Mouse (Mus musculus): ENCODE data around the gene Tmem120a.

The Tmem120a gene

DNA sequence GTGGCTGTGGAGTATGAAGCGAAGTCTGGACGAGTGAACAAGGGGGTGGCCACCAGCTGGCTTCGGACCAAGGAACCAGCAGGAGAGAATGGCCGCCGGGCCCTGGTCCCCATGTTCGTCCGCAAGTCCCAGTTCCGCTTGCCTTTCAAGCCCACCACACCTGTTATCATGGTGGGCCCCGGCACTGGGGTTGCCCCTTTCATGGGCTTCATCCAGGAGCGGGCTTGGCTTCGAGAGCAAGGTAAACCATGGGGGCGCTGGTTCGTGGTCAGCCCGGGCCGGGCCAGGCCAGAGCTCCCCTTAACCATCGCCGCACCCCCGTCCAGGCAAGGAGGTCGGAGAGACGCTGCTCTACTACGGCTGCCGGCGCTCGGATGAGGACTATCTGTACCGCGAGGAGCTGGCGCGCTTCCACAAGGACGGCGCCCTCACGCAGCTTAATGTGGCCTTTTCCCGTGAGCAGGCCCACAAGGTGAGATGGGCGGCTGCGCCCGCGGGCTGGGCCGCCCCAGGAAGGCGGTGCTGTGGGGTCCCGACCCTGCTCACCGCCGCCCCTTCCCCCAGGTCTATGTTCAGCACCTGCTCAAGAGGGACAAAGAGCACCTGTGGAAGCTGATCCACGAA lies 10.1 kb downstream of the Tmem120a start:
- intact Hi-C loops (cut with DNase I) = no loop called here

DNA sequence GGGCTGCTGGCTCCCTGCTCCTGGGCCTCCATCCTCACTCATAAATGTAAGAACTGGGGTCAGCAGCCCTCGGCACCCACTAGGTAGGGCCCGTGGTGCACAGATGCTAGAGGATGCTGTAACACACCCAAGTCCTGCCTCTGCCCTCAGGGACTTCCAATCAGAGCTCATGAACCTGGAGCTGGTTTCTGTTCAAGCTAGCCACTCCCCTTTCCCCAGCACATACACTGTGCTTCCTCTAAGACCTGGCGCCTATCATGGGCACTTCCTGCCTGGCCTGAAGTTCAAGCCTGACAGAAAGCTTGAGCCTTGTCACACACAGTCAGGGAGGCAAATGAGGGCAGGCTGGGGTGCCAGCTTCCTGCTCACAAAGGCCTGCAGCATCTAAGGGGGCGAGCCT lies 11.2 kb downstream of the Tmem120a start:
- intact Hi-C loops (cut with DNase I) = no loop called here

DNA sequence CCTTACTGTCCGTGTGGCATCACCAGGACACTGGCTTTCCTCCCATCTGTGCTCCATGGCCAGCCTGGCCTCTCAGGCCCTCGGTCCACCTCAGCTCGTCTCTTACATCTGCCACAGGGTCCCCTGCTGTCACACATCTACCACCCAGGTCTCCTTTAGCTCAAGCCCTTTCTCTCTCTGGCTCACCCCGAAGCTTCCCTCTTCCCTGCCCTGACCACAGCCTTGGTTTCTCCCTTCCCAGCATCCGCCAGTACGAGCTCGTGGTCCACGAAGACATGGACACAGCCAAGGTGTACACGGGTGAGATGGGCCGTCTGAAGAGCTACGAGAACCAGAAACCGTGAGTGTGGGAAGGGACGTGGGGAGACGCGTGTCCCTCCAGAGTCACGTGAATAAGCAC lies 12.9 kb downstream of the Tmem120a start:
- intact Hi-C loops (cut with DNase I) = no loop called here

- intact Hi-C loops (cut with DNase I) = no loop called here
These were observed 13.3 kb downstream of the Tmem120a start for GRCm38 (mm10) chr5:135730916-135731315.

GRCm38 (mm10) chr5:135730278-135730677 lies 14.0 kb downstream of the Tmem120a start:
- intact Hi-C loops (cut with DNase I) = no loop called here

GRCm38 (mm10) chr5:135729351-135729750 lies 14.9 kb downstream of the Tmem120a start:
- intact Hi-C loops (cut with DNase I) = no loop called here

DNA sequence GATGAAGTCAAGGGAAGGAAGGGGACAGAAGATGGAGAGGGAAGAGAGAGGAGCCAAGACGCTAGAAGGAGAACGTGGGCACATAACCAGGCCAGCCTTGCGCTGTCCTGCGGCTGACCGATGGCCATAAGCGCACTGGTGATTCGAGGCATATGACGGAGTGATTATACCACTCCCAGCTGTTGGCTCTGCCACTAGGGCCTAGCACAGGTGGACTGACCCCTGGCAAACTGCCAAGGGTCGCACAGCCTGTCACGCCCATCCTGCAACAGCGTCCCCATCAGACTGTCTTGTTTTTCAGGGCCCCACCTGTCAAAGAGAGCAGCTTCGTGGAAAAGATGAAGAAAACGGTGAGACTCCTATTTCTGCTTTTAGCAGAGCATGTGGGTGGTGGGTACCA lies 15.9 kb downstream of the Tmem120a start:
- intact Hi-C loops (cut with DNase I) = no loop called here

GRCm38 (mm10) chr5:135727871-135728270 lies 16.4 kb downstream of the Tmem120a start:
- intact Hi-C loops (cut with DNase I) = no loop called here

GRCm38 (mm10) chr5:135726641-135727346 lies 17.5 kb downstream of the Tmem120a start:
- intact Hi-C loops (cut with DNase I) = no loop called here

DNA sequence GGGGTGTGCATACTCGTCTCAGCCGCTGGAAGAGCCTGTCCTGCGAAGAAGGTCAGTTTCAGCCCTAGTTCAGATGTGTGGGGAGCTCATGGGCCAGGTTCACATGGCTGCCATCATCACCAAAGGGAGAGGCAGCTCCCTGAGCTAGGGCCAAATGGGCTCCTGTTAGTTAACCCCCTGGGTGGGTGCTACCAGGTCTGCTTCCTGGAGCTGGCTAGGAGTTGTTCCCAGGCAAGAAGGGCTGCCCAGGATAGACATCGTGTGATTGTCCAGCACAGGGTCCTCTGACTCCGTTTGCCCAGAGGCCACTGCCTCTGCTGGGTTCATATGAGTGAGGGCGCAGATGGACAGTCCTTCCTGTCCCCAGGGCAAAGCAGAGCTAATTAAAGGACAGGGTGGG lies 18.3 kb downstream of the Tmem120a start:
- intact Hi-C loops (cut with DNase I) = no loop called here

- intact Hi-C loops (cut with DNase I) = no loop called here
These were observed 18.8 kb downstream of the Tmem120a start for GRCm38 (mm10) chr5:135725391-135725841.

DNA sequence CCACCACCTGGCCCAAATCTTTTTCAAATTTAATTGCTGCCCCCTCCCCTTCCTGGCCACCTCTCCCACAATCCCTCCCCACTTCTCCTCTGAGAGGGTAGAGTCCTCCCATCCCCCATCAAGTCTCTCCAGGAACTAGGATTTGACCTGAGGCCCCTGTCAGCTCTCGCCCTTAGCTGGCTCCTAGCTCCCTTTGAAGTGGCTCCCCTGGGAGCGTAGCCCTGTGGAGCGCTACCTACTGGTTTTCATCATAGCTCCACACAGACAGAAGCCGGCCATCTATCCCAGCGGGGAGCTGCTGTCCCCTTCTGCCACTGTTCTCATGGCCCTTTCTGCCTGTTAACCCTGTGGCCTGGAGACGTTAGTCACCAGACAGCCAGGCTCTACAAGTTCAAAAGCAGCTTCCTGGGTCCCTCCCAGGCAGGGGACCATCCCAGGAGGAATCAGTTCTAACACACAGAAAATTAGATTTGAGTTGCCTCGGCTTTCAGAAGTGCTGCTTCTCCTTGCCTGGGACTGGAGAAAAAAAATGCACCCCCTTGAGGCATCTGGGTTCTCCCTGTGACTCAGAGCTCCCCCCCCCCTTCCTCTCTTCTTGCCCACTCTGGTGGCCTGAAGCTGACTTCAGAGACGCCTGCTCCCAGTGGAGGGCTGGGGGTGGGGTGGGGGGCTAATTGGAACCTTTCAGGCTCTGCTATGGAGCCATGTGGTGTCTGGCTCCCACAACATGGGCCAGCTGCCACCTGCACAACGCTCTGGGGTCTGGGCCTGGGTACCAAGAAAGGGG lies 19.5 kb downstream of the Tmem120a start:
- intact Hi-C loops (cut with DNase I) = no loop called here

- intact Hi-C loops (cut with DNase I) = no loop called here
These were observed 21.0 kb downstream of the Tmem120a start for GRCm38 (mm10) chr5:135723165-135723751.

- intact Hi-C loops (cut with DNase I) = no loop called here
These were observed 22.1 kb downstream of the Tmem120a start for GRCm38 (mm10) chr5:135722121-135722520.

DNA sequence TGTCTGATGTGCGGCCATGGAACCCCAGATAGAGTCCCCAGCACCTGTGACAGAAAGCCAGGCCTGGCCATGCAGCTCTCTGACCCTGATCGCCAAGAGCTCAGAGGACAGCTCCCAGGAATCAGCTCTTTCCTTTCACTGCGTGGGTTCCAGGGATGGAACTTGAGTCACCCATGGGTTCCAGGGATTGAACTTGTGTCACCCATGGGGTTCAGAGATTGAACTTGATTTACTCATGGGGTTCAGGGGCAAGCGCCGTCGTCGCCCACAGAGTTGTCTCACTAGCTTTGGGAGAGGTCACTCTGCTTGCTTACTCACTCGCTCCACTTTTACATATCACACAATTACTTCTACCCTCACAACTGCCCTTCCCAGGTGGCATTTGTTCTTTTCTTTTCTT lies 23.2 kb downstream of the Tmem120a start:
- intact Hi-C loops (cut with DNase I) = no loop called here

DNA sequence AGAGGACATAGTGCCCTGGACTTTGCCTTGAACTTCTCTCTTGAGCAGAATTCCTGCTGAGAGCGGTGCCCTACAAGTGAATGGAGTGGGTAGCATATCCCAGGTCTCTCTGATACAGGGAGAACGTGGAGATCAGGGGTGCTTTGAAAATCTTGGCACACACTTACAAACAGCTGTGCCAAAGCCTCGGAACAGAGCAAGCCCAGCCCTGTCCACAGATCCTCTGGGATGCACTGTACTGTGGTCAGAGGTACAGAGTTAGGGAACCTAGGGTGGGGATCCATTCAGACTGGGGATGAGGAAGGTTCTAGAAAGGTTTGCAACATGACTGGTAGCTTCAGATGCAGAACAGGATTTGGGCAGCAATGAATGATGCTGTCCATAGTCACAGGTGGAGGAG lies 24.1 kb downstream of the Tmem120a start:
- intact Hi-C loops (cut with DNase I) = no loop called here

GRCm38 (mm10) chr5:135719586-135720120 lies 24.6 kb downstream of the Tmem120a start:
- intact Hi-C loops (cut with DNase I) = loop anchor here (5.0 kb wide), 1 partner anchor 37 kb away; no protein-coding TSS in a partner anchor

GRCm38 (mm10) chr5:135715624-135716023 lies 28.6 kb downstream of the Tmem120a start:
- intact Hi-C loops (cut with DNase I) = loop anchor here (5.0 kb wide), 1 partner anchor 33 kb away; no protein-coding TSS in a partner anchor

GRCm38 (mm10) chr5:135713441-135714218 lies 30.6 kb downstream of the Tmem120a start:
- intact Hi-C loops (cut with DNase I) = no loop called here

DNA sequence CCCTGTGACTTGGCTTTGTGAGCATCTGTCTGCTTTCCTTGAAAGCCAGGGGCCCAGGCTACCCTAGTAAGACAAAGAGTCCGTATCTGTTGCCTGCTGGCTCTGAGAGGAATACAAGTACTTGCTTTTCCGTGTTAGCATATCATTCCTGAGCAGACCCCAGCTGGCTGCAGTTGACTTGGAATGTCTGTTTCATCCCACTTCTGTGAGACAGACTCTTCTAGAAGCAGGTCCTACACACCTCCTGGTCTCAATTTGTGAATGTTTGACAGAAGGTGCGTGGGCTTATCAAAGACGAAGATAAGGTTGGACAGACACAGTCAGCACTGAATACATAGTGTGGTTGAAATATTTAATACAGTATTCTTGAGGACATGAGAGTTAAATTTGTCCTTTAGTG lies 31.4 kb downstream of the Tmem120a start:
- intact Hi-C loops (cut with DNase I) = no loop called here
